Mouse (Mus musculus) ES-Bruce4 (cell line): ENCODE results near the gene Zfp777.

Experiments
- CTCF ChIP-seq: IDR thresholded peaks from one replicate; pipeline ENCODE4 v1.8.1; 2011; ENCODE audit warnings: low read depth, low read length
- POLR2A ChIP-seq: IDR thresholded peaks from one replicate; pipeline ENCODE4 v1.8.1; 2011; ENCODE audit warnings: low read length; ENCODE audit not compliant: insufficient read depth

GRCm38 (mm10) chr6:48085521-48086404 is 37.1 kb upstream of the Zfp777 start:
- no peak for TF ChIP-seq CTCF
- TF ChIP-seq POLR2A: no peak
